Mouse (Mus musculus) retina, embryonic 14.5 days (tissue): Measurements from ENCODE around the gene Pias3.
"Not testable (repeated sequence)": the region's sequence is repeated elsewhere in the genome, so short reads cannot be mapped to it uniquely, and the experiment has no call there.

ENCODE experiments used
- DNase-seq: peaks from one replicate; pipeline ENCODE4 v3.0.0-alpha.2; 2015; ENCODE audit warnings: low spot score

The Pias3 gene

GRCm38 (mm10) chr3:96684822-96685156, 11.4 kb upstream of the Pias3 start:
- DNase-seq: no peak

GRCm38 (mm10) chr3:96686057-96686456, 10.1 kb upstream of the Pias3 start:
- not testable (repeated sequence) for DNase-seq

GRCm38 (mm10) chr3:96688854-96689253, 7.3 kb upstream of the Pias3 start:
- no peak for DNase-seq

GRCm38 (mm10) chr3:96690298-96690697, 5.9 kb upstream of the Pias3 start:
- no peak for DNase-seq

- DNase-seq: peak; percentile 60
Measured at GRCm38 (mm10) chr3:96692506-96692905, 3.7 kb upstream of the Pias3 start.

GRCm38 (mm10) chr3:96693579-96693978, 2.6 kb upstream of the Pias3 start:
- DNase-seq: no peak

- peak; percentile 92 for DNase-seq
Measured at GRCm38 (mm10) chr3:96696766-96697732, 865 bp downstream of the Pias3 start.

- DNase-seq: no peak
Measured at GRCm38 (mm10) chr3:96698993-96699690, 3.0 kb downstream of the Pias3 start.

- DNase-seq: peak; percentile 50
Measured at GRCm38 (mm10) chr3:96700376-96700775, 4.2 kb downstream of the Pias3 start.

GRCm38 (mm10) chr3:96701003-96701402, 4.8 kb downstream of the Pias3 start:
- no peak for DNase-seq

GRCm38 (mm10) chr3:96704778-96705177, 8.6 kb downstream of the Pias3 start:
- peak; percentile 50 for DNase-seq

- no peak for DNase-seq
Measured at GRCm38 (mm10) chr3:96706217-96706616, 10.0 kb downstream of the Pias3 start.

GRCm38 (mm10) chr3:96706984-96707383, 10.8 kb downstream of the Pias3 start:
- no peak for DNase-seq

GRCm38 (mm10) chr3:96707903-96708683, 11.9 kb downstream of the Pias3 start, which contains the start of gene Nudt17:
Gene Nudt17 (minus strand): TSS chr3:96708562.
- peak; percentile 91 for DNase-seq

- no peak for DNase-seq
Measured at GRCm38 (mm10) chr3:96708684-96709064, 12.5 kb downstream of the Pias3 start.

GRCm38 (mm10) chr3:96714286-96714685, 18.1 kb downstream of the Pias3 start:
- DNase-seq: no peak

GRCm38 (mm10) chr3:96715854-96716253, 19.7 kb downstream of the Pias3 start:
- no peak for DNase-seq

- peak; percentile 63 for DNase-seq
Measured at GRCm38 (mm10) chr3:96719173-96719572, 23.0 kb downstream of the Pias3 start.

GRCm38 (mm10) chr3:96727343-96727827, 31.2 kb downstream of the Pias3 start, which contains the start of the genes Polr3c and Rnf115:
Gene Polr3c (minus strand): TSS chr3:96727628.
Gene Rnf115 (plus strand): TSS chr3:96727664.
- peak; percentile 98 for DNase-seq

GRCm38 (mm10) chr3:96727828-96728633, 31.8 kb downstream of the Pias3 start:
- DNase-seq: peak; percentile 54
